Mouse (Mus musculus): ENCODE results near the gene Cracr2a. TPM values are rescaled to one million over a fixed set of nuclear protein-coding genes. Genes with fewer than 3 reads are reported as not detected.

Gene Cracr2a
- polyA plus RNA-seq, 1 experiment from 2014 or later, result 0.79 TPM

DNA sequence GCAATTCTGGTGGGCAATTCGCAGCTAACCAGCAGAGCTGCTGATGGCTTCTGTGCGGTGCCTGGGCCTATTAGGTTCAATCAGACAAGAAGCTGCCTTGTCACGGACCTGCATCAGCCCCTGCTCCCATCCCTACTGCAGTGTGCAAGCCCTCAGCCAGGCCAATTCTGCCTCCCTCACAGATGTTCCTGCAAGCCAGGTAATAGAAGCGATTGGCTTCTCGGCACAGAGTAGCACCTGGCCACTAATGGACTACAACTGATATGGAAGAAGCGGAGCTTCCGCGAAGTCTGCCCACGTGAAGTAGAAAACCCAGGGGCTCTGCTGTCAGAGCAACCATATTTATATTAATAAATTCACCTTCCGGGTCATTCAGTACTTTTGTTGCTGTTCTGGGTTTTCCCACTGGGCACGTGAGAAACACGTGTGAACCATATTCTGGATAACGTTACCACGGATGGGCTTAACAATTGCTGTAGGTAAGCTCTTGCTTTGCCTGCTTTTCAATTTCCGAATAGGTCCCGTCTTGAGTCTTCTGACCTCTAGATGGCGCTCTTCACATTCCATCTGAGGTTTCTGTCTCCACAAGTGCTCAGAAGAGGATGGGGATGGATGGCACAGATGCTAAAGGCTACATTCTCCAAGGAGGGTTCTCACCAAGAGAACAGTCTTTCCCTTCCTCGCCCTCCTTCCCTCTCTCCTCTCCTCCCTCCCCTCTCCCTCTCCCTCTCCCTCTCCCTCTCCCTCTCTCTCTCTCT is 19.3 kb upstream of the Cracr2a start:
- H3K27ac ChIP-seq (replicated peaks; ENCODE audit: low read depth, low read length), result no peak overlapping the region
- no peaks in the 10 kb centered on the region for H3K36me3 ChIP-seq (replicated peaks; ENCODE audit: control insufficient read depth, insufficient read depth, low read depth, low read length)
- H3K4me1 ChIP-seq (ENCODE audit: control insufficient read depth, insufficient read depth, low read length), result no peaks in the 10 kb centered on the region
- H3K9ac ChIP-seq (replicated peaks; ENCODE audit: low read length), result no peak overlapping the region
- no peak overlapping the region for H3K4me2 ChIP-seq (ENCODE audit: low read depth, low read length)
- no peak overlapping the region for H3K4me3 ChIP-seq (ENCODE audit: low read depth, low read length)
- no peaks in the 10 kb centered on the region for H3K27me3 ChIP-seq (ENCODE audit: control insufficient read depth, insufficient read depth, low read length)
- ATAC-seq (replicated peaks; ENCODE audit: insufficient number of reproducible peaks, low FRiP score, low TSS enrichment, low read depth) (no peak), DNase-seq (ENCODE audit: low spot score) (peak; percentile 89)
- 36% methylated on average over 18 of the region's 18 CpGs for WGBS
- H3K9me3 ChIP-seq (replicated peaks; ENCODE audit: control insufficient read depth, low read length), result no peaks in the 10 kb centered on the region

DNA sequence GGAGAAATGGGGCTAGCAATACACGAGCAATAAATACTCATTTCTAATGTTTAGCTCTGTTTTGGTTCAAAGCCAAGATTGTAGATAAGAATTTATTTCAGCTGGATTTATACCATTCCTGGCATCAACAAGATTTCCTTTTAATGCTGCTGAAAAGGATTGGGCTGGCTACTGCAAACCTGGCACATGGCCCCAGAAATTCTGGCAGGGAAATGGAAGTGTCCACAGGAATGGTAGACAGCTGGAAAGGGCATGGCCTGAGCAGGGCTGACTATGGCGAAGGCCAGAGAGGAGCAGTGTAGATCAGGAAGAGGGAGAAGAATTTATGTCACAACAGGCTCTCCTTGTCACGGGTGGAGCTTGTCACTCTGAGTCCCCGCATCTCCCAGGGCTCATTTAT is 14.5 kb upstream of the Cracr2a start:
- Histone ChIP-seq H3K4me2 (ENCODE audit: low read depth, low read length) (no peak overlapping the region), H3K9ac (replicated peaks; ENCODE audit: low read length) (no peak overlapping the region), H3K27me3 (ENCODE audit: control insufficient read depth, insufficient read depth, low read length) (no peaks in the 10 kb centered on the region), H3K9me3 (replicated peaks; ENCODE audit: control insufficient read depth, low read length) (no peaks in the 10 kb centered on the region), H3K27ac (replicated peaks; ENCODE audit: low read depth, low read length) (no peak overlapping the region), H3K36me3 (replicated peaks; ENCODE audit: control insufficient read depth, insufficient read depth, low read depth, low read length) (no peaks in the 10 kb centered on the region), H3K4me3 (ENCODE audit: low read depth, low read length) (no peak overlapping the region), H3K4me1 (ENCODE audit: control insufficient read depth, insufficient read depth, low read length) (no peaks in the 10 kb centered on the region)
- DNase-seq (ENCODE audit: low spot score) (no peak), ATAC-seq (replicated peaks; ENCODE audit: insufficient number of reproducible peaks, low FRiP score, low TSS enrichment, low read depth) (no peak)
- 78% methylated on average over 4 of the region's 4 CpGs for WGBS

DNA sequence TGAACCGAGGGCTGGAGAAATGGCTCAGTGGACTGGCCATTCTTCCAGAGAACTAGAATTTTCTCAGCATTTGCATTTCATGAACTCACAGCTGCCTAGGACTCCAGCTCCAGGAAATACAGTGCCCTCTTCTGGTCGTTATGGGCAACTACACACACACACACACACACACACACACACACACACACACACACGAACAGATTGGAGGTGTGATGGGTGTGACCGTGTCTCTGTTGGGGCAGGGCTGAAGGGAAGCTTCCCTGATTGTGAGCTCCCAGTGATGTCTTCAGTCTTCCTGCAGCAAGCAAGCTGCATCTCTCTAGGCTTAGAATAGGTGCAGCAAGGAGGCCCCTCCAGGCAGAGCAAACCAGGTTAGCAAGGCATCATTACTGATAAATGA is 8.2 kb upstream of the Cracr2a start:
- DNase-seq (ENCODE audit: low spot score), result no peak
- H3K9me3 ChIP-seq (replicated peaks; ENCODE audit: control insufficient read depth, low read length), result no peaks in the 10 kb centered on the region; the same call in 1 of the 2 replicates
- ATAC-seq (replicated peaks; ENCODE audit: insufficient number of reproducible peaks, low FRiP score, low TSS enrichment, low read depth), result no peak
- H3K4me1 ChIP-seq (ENCODE audit: control insufficient read depth, insufficient read depth, low read length), result no peaks in the 10 kb centered on the region
- H3K27me3 ChIP-seq (ENCODE audit: control insufficient read depth, insufficient read depth, low read length), result no peaks in the 10 kb centered on the region
- no peaks in the 10 kb centered on the region for H3K36me3 ChIP-seq (replicated peaks; ENCODE audit: control insufficient read depth, insufficient read depth, low read depth, low read length)
- 79% methylated on average over 4 of the region's 4 CpGs for WGBS
- H3K27ac ChIP-seq (replicated peaks; ENCODE audit: low read depth, low read length), result no peak overlapping the region
- H3K4me2 ChIP-seq (ENCODE audit: low read depth, low read length), result no peak overlapping the region
- no peak overlapping the region for H3K9ac ChIP-seq (replicated peaks; ENCODE audit: low read length)
- H3K4me3 ChIP-seq (ENCODE audit: low read depth, low read length), result no peak overlapping the region

DNA sequence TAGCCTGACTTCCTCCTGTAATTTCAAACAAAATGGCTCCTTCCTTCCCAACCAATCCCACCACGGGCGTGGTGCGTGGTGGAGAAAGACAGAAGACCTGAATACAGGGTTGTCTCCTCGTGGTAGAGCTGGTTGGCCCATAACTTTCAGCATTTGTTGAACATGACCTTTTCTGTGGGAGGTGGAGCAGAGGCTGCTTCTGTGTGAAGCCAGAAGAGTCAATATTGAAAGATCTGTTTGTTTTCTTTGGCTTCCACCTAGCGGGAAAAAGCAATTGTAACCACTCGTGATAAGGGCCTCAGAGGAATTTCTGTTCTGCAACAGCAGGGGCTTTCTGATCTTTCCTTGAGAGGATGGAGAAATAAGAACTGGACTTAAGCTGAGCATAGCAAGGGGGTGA is 5.6 kb upstream of the Cracr2a start:
- no peak for ATAC-seq (replicated peaks; ENCODE audit: insufficient number of reproducible peaks, low FRiP score, low TSS enrichment, low read depth)
- DNase-seq (ENCODE audit: low spot score), result no peak
- no peaks in the 10 kb centered on the region; the same call in 1 of the 2 replicates for H3K9me3 ChIP-seq (replicated peaks; ENCODE audit: control insufficient read depth, low read length)
- WGBS, result 74% methylated on average over 6 of the region's 6 CpGs
- no peaks in the 10 kb centered on the region for H3K27me3 ChIP-seq (ENCODE audit: control insufficient read depth, insufficient read depth, low read length)
- no peak overlapping the region for H3K4me3 ChIP-seq (ENCODE audit: low read depth, low read length)
- H3K4me1 ChIP-seq (ENCODE audit: control insufficient read depth, insufficient read depth, low read length), result no peaks in the 10 kb centered on the region
- no peaks in the 10 kb centered on the region for H3K36me3 ChIP-seq (replicated peaks; ENCODE audit: control insufficient read depth, insufficient read depth, low read depth, low read length)
- no peak overlapping the region for H3K9ac ChIP-seq (replicated peaks; ENCODE audit: low read length)
- no peak overlapping the region for H3K27ac ChIP-seq (replicated peaks; ENCODE audit: low read depth, low read length)
- H3K4me2 ChIP-seq (ENCODE audit: low read depth, low read length), result no peak overlapping the region

DNA sequence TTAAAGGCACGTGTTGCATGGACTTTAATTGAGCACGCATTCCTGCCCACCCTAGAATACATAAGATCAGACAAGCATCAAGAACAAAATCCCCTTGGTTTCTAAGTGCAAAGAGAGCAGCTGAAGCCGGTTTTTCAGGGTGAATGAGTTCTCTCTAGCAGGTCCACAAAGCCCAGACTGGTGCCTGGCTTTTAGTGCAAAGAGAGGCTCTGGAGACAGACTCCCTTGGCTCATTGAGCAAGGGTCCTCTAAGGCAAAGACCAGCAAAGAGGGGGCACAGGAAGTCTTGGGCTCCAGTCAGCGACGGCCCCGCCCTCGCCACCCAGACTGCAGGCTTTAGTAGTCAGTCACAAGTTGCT is 287 bp upstream of the Cracr2a start:
- H3K27me3 ChIP-seq (ENCODE audit: control insufficient read depth, insufficient read depth, low read length), result no peaks in the 10 kb centered on the region
- H3K4me2 ChIP-seq (ENCODE audit: low read depth, low read length), result peak overlapping the region; percentile 65
- DNase-seq (ENCODE audit: low spot score) (no peak), ATAC-seq (replicated peaks; ENCODE audit: insufficient number of reproducible peaks, low FRiP score, low TSS enrichment, low read depth) (peak; percentile 60)
- H3K4me3 ChIP-seq (ENCODE audit: low read depth, low read length), result peak overlapping the region; percentile 34
- H3K4me1 ChIP-seq (ENCODE audit: control insufficient read depth, insufficient read depth, low read length), result no peaks in the 10 kb centered on the region
- H3K9me3 ChIP-seq (replicated peaks; ENCODE audit: control insufficient read depth, low read length), result no peaks in the 10 kb centered on the region
- H3K36me3 ChIP-seq (replicated peaks; ENCODE audit: control insufficient read depth, insufficient read depth, low read depth, low read length), result no peaks in the 10 kb centered on the region
- 9% methylated on average over 7 of the region's 7 CpGs for WGBS
- no peak overlapping the region for H3K27ac ChIP-seq (replicated peaks; ENCODE audit: low read depth, low read length)
- peak overlapping the region; percentile 32; the same call in 1 of the 2 replicates for H3K9ac ChIP-seq (replicated peaks; ENCODE audit: low read length)

DNA sequence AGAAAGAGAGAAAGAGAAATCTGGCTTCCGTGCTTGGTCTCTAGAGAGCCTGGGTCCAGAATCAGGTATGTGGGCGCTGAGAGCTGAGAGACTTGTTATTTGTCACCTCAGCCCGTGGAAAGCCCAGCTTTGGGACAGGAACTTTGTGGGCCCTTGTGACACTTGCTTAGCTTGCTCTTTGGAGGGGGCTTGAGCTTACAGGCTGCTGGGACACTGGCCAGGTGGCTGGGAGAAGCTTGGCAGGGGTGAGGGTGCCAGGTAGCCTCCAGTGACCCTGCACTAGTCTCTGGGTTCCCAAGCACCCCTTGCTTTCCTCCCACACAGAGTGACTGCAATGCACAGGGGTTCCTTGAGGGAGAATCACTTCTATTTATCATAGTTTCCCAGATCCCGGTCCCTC is 2.4 kb downstream of the Cracr2a start:
- WGBS, result 70% methylated on average over 4 of the region's 4 CpGs
- H3K9me3 ChIP-seq (replicated peaks; ENCODE audit: control insufficient read depth, low read length), result no peaks in the 10 kb centered on the region
- H3K9ac ChIP-seq (replicated peaks; ENCODE audit: low read length), result no peak overlapping the region
- no peak overlapping the region for H3K4me2 ChIP-seq (ENCODE audit: low read depth, low read length)
- H3K27ac ChIP-seq (replicated peaks; ENCODE audit: low read depth, low read length), result no peak overlapping the region
- H3K27me3 ChIP-seq (ENCODE audit: control insufficient read depth, insufficient read depth, low read length), result no peaks in the 10 kb centered on the region
- no peak for DNase-seq (ENCODE audit: low spot score)
- no peaks in the 10 kb centered on the region for H3K36me3 ChIP-seq (replicated peaks; ENCODE audit: control insufficient read depth, insufficient read depth, low read depth, low read length)
- H3K4me1 ChIP-seq (ENCODE audit: control insufficient read depth, insufficient read depth, low read length), result no peaks in the 10 kb centered on the region
- ATAC-seq (replicated peaks; ENCODE audit: insufficient number of reproducible peaks, low FRiP score, low TSS enrichment, low read depth), result no peak
- H3K4me3 ChIP-seq (ENCODE audit: low read depth, low read length), result no peak overlapping the region

DNA sequence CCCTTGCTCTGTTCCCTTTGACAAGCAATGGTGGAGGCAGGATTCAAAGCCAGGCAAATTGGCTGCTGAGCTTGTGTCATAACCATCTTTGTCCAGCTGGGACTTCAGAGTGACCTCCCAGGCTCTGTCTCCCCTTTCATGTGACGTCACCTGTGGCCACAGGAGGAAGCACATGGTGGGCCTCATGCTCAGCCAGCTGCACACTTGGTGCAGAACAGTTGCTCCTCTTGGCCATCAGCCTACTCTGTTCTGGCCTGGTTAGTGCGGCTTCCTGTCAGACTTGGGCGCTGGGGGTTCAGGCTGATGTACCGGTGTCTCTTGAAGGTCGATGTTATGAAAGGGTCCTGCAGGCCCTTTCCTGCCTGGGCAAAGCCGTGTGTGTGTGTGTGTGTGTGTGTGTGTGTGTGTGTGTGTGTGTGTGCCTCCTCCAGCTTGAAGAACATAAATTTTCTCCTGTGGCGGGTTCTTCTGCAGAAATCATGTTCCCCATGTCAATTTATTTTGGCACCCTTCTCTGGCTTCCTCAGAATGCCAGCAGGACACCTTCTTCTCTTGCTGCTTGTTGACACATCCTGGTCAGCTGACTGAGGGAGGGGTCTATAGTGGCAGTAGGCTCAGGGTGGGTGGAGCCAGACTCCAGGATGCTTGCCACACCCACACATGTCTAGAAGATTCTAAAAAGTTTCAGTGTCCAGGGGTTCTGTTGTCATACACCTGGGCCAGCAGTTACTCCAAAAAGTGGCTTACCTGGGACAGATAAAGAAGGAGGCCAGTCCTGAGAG is 5.0 kb downstream of the Cracr2a start:
- H3K27me3 ChIP-seq (ENCODE audit: control insufficient read depth, insufficient read depth, low read length), result no peaks in the 10 kb centered on the region
- no peak overlapping the region for H3K4me2 ChIP-seq (ENCODE audit: low read depth, low read length)
- no peak overlapping the region for H3K9ac ChIP-seq (replicated peaks; ENCODE audit: low read length)
- no peaks in the 10 kb centered on the region for H3K36me3 ChIP-seq (replicated peaks; ENCODE audit: control insufficient read depth, insufficient read depth, low read depth, low read length)
- ATAC-seq (replicated peaks; ENCODE audit: insufficient number of reproducible peaks, low FRiP score, low TSS enrichment, low read depth), result no peak
- DNase-seq (ENCODE audit: low spot score), result no peak
- no peak overlapping the region for H3K4me3 ChIP-seq (ENCODE audit: low read depth, low read length)
- no peak overlapping the region for H3K27ac ChIP-seq (replicated peaks; ENCODE audit: low read depth, low read length)
- H3K4me1 ChIP-seq (ENCODE audit: control insufficient read depth, insufficient read depth, low read length), result no peaks in the 10 kb centered on the region
- H3K9me3 ChIP-seq (replicated peaks; ENCODE audit: control insufficient read depth, low read length), result no peaks in the 10 kb centered on the region
- 89% methylated on average over 7 of the region's 7 CpGs for WGBS

DNA sequence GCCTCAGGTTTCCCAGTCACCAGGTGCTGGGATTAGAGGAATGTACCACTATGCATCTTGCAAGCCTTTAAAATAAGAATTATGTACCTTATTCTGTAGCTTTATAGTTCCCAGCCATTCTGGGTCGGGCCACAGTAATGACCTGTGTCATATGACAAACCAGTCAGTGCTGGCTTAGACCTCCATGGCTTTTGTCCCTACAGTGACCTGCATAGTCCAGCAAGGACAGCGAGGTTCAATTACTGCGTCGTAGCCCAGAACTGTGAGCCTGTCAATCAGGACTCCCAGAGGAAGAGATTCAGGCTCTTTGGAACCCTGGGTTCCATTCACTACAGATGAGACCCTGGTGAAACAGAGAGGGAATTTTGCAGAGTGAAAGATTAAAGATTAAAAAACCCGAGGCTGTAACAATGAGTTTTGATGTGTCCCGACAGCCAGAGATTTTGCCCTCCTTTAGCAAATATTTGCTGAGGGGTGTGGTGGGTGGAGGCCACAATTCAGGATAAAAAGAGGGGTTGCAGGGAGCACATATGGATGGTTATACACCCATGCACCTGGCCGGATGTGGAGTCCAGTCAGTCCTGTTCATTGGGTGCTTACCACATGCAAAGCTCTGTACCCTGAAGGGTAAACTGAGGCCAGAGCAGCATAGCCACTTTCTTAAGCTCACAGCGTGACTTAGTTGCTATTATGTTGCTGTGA is 10.9 kb downstream of the Cracr2a start:
- Histone ChIP-seq H3K4me2 (ENCODE audit: low read depth, low read length) (no peak overlapping the region), H3K27ac (replicated peaks; ENCODE audit: low read depth, low read length) (no peak overlapping the region), H3K9me3 (replicated peaks; ENCODE audit: control insufficient read depth, low read length) (no peaks in the 10 kb centered on the region), H3K4me3 (ENCODE audit: low read depth, low read length) (no peak overlapping the region), H3K27me3 (ENCODE audit: control insufficient read depth, insufficient read depth, low read length) (no peaks in the 10 kb centered on the region), H3K36me3 (replicated peaks; ENCODE audit: control insufficient read depth, insufficient read depth, low read depth, low read length) (no peaks in the 10 kb centered on the region), H3K4me1 (ENCODE audit: control insufficient read depth, insufficient read depth, low read length) (no peaks in the 10 kb centered on the region), H3K9ac (replicated peaks; ENCODE audit: low read length) (no peak overlapping the region)
- ATAC-seq (replicated peaks; ENCODE audit: insufficient number of reproducible peaks, low FRiP score, low TSS enrichment, low read depth), result no peak
- DNase-seq (ENCODE audit: low spot score), result no peak
- WGBS, result 71% methylated on average over 8 of the region's 8 CpGs
